Mouse (Mus musculus) G1E (cell line): ENCODE measurements around the gene Nfkb2. TPM values are rescaled to one million over a fixed set of nuclear protein-coding genes. Genes with fewer than 3 reads are reported as not detected.
A peak's percentile ranks its signal among the peaks of the same experiment; 100 is the strongest.

Source experiments
- ATAC-seq: 2 replicates; pipeline ENCODE4 v1.8.0; 2016; ENCODE audit warnings: mild to moderate bottlenecking; ENCODE audit not compliant: insufficient number of reproducible peaks, poor library complexity, low FRiP score, severe bottlenecking; ENCODE audit errors: extremely low read depth
- DNase-seq: peaks from one replicate; pipeline ENCODE4 v3.0.0; 2012; ENCODE audit warnings: low spot score
- H3K27me3 ChIP-seq: 2 replicates; pipeline ENCODE4 v1.6.1; 2012; ENCODE audit warnings: mild to moderate bottlenecking, low read length, inconsistent platforms; ENCODE audit not compliant: insufficient read depth
- H3K36me3 ChIP-seq: replicated peaks from 2 replicates; pipeline ENCODE3; 2012; ENCODE audit warnings: mild to moderate bottlenecking, inconsistent platforms
- H3K4me1 ChIP-seq: 2 replicates; pipeline ENCODE4 v1.6.1; 2012; ENCODE audit warnings: low read depth, low read length, inconsistent platforms, mixed read lengths; ENCODE audit not compliant: insufficient read depth
- H3K4me3 ChIP-seq: 2 replicates; pipeline ENCODE4 v1.5.1; 2012; ENCODE audit warnings: low read depth, mild to moderate bottlenecking, inconsistent platforms, low read length, moderate library complexity, mixed read lengths
- H3K9me3 ChIP-seq: replicated peaks from 2 replicates; pipeline ENCODE4 v1.6.1; 2012; ENCODE audit warnings: inconsistent platforms
- CTCF ChIP-seq: IDR thresholded peaks from 2 replicates; pipeline ENCODE4 v1.5.1; 2012; ENCODE audit warnings: low read depth, low read length, inconsistent platforms, mixed read lengths
- GATA1 ChIP-seq: IDR thresholded peaks from 2 replicates; pipeline ENCODE4 v1.6.1; 2012; ENCODE audit warnings: borderline replicate concordance, low read length, inconsistent platforms, mixed read lengths
- GATA2 ChIP-seq: IDR thresholded peaks from 2 replicates; pipeline ENCODE4 v1.6.1; 2012; ENCODE audit warnings: low read depth, low read length, inconsistent platforms, borderline replicate concordance
- POLR2AphosphoS5 ChIP-seq: IDR thresholded peaks from 2 replicates; pipeline ENCODE4 v1.6.1; 2012; ENCODE audit warnings: low read depth, low read length, inconsistent platforms; ENCODE audit not compliant: insufficient replicate concordance
- TAL1 ChIP-seq: conservative IDR thresholded peaks from 2 replicates; pipeline ENCODE4 v1.6.1; 2012; ENCODE audit warnings: low read depth, low read length, inconsistent platforms, mixed read lengths
- polyA plus RNA-seq: library from polyadenylated mRNA; stranded (reverse); fragments of >175 nt; gene quantifications from 2 replicates; pipeline ENCODE4 v1.2.3, GENCODE M21; 2012
- total RNA-seq, 2 experiments: library from RNA; stranded (forward) in 1 of 2; stranded (reverse) in 1 of 2; fragments of 200-1000 nt in 1 of 2; fragments of >200 nt in 1 of 2; fragmentation: Nextera tagmentation in 1 of 2; gene quantifications; 2 replicates each; pipeline ENCODE4 v1.2.3; 2014 to 2017

Nfkb2 gene
- total and polyA plus RNA-seq, 3 experiments = 9.7 to 40.8 (median 11.3) TPM

- ATAC-seq = no peak
- TF ChIP-seq CTCF (no peak), GATA2 (no peak), POLR2AphosphoS5 (no peak), GATA1 (no peak), TAL1 (no peak)
- peaks cover 2% of the 10 kb centered on the region for H3K36me3 ChIP-seq
- peaks cover 5% of the 10 kb centered on the region; the same call in 1 of the 2 replicates for H3K9me3 ChIP-seq
- peaks cover 23% of the 10 kb centered on the region for H3K4me1 ChIP-seq
- DNase-seq = no peak
- peaks cover 47% of the 10 kb centered on the region for H3K27me3 ChIP-seq
- no peak overlapping the region for H3K4me3 ChIP-seq
These were observed 45.4 kb downstream of the Nfkb2 start for GRCm38 (mm10) chr19:46349550-46349949.

GRCm38 (mm10) chr19:46350168-46350932 lies 46.2 kb downstream of the Nfkb2 start, which contains the start of gene 2310034G01Rik:
Gene 2310034G01Rik (minus strand): TSS chr19:46350302.
- Histone ChIP-seq H3K4me1 (peaks cover 16% of the 10 kb centered on the region), H3K9me3 (peaks cover 5% of the 10 kb centered on the region; the same call in 1 of the 2 replicates), H3K4me3 (no peak within 1 kb of the TSS), H3K27me3 (peaks cover 47% of the 10 kb centered on the region), H3K36me3 (peaks cover 2% of the 10 kb centered on the region)
- DNase-seq = no peak
- no peak for TF ChIP-seq GATA2
- no peak for TF ChIP-seq POLR2AphosphoS5
- no peak for TF ChIP-seq GATA1
- TF ChIP-seq CTCF = no peak
- TF ChIP-seq TAL1 = no peak
- ATAC-seq = no peak

- Histone ChIP-seq H3K27me3 (peaks cover 56% of the 10 kb centered on the region), H3K4me1 (peaks cover 17% of the 10 kb centered on the region), H3K9me3 (no peaks in the 10 kb centered on the region), H3K36me3 (no peaks in the 10 kb centered on the region), H3K4me3 (peak overlapping the region; percentile 46; the same call in 1 of the 2 replicates)
- ATAC-seq (no peak), DNase-seq (peak; percentile 17)
- no peak for TF ChIP-seq TAL1
- no peak for TF ChIP-seq POLR2AphosphoS5
- no peak for TF ChIP-seq GATA1
These were observed 52.6 kb downstream of the Nfkb2 start for GRCm38 (mm10) chr19:46356701-46357138.

- H3K9me3 ChIP-seq = no peaks in the 10 kb centered on the region
- H3K27me3 ChIP-seq = peaks cover 57% of the 10 kb centered on the region
- no peaks in the 10 kb centered on the region for H3K36me3 ChIP-seq
- no peak overlapping the region for H3K4me3 ChIP-seq
- peaks cover 17% of the 10 kb centered on the region for H3K4me1 ChIP-seq
- TF ChIP-seq POLR2AphosphoS5 = no peak
- no peak for TF ChIP-seq GATA1
- TF ChIP-seq TAL1 = no peak
- no peak for TF ChIP-seq CTCF
- no peak for TF ChIP-seq GATA2
- ATAC-seq (no peak), DNase-seq (no peak)
These were observed 53.5 kb downstream of the Nfkb2 start for GRCm38 (mm10) chr19:46357344-46358280.

- Histone ChIP-seq H3K9me3 (no peaks in the 10 kb centered on the region), H3K27me3 (peaks cover 54% of the 10 kb centered on the region), H3K4me1 (peaks cover 12% of the 10 kb centered on the region), H3K36me3 (no peaks in the 10 kb centered on the region), H3K4me3 (no peak overlapping the region)
- ATAC-seq (no peak), DNase-seq (no peak)
- TF ChIP-seq GATA1 = no peak
- no peak for TF ChIP-seq GATA2
- no peak for TF ChIP-seq TAL1
These were observed 54.3 kb downstream of the Nfkb2 start for GRCm38 (mm10) chr19:46358381-46358780.

Other genes with a start within 250 kb of the Nfkb2 start
- 116 and 130 TPM in 2 replicates for gene Nolc1, start 228.5 kb upstream of the Nfkb2 start, total RNA-seq (2014; fragmentation: Nextera tagmentation)
- gene Nolc1, start 228.5 kb upstream of the Nfkb2 start, total RNA-seq (2017) = 121 and 153 TPM in 2 replicates
- gene Nolc1, start 228.5 kb upstream of the Nfkb2 start, polyA plus RNA-seq = 145 and 147 TPM in 2 replicates
- gene Elovl3, start 172.4 kb upstream of the Nfkb2 start, total RNA-seq (2014; fragmentation: Nextera tagmentation) = not detected in 2 replicates
- 0.06 TPM in 1 of 2 replicates, not detected in the other for gene Elovl3, start 172.4 kb upstream of the Nfkb2 start, total RNA-seq (2017)
- gene Elovl3, start 172.4 kb upstream of the Nfkb2 start, polyA plus RNA-seq = not detected in 2 replicates
- not detected in 2 replicates for gene Pitx3, start 156.0 kb upstream of the Nfkb2 start, total RNA-seq (2014; fragmentation: Nextera tagmentation)
- not detected in 2 replicates for gene Pitx3, start 156.0 kb upstream of the Nfkb2 start, total RNA-seq (2017)
- not detected in 2 replicates for gene Pitx3, start 156.0 kb upstream of the Nfkb2 start, polyA plus RNA-seq
- gene Gbf1, start 151.8 kb upstream of the Nfkb2 start, total RNA-seq (2014; fragmentation: Nextera tagmentation) = 111 and 133 TPM in 2 replicates
- gene Gbf1, start 151.8 kb upstream of the Nfkb2 start, total RNA-seq (2017) = 25.7 and 33.4 TPM in 2 replicates
- 292 and 312 TPM in 2 replicates for gene Gbf1, start 151.8 kb upstream of the Nfkb2 start, polyA plus RNA-seq
- 1.6 TPM in 1 of 2 replicates, not detected in the other for gene Psd, start 22.8 kb downstream of the Nfkb2 start, total RNA-seq (2014; fragmentation: Nextera tagmentation)
- 0.23 and 1.1 TPM in 2 replicates for gene Psd, start 22.8 kb downstream of the Nfkb2 start, total RNA-seq (2017)
- 0.41 and 0.74 TPM in 2 replicates for gene Psd, start 22.8 kb downstream of the Nfkb2 start, polyA plus RNA-seq
- 2.0 and 2.2 TPM in 2 replicates for gene Fbxl15, start 23.9 kb downstream of the Nfkb2 start, total RNA-seq (2014; fragmentation: Nextera tagmentation)
- 2.5 and 3.8 TPM in 2 replicates for gene Fbxl15, start 23.9 kb downstream of the Nfkb2 start, total RNA-seq (2017)
- 15.2 and 16.5 TPM in 2 replicates for gene Fbxl15, start 23.9 kb downstream of the Nfkb2 start, polyA plus RNA-seq
- 39.2 and 73.6 TPM in 2 replicates for gene Cuedc2, start 34.4 kb downstream of the Nfkb2 start, total RNA-seq (2014; fragmentation: Nextera tagmentation)
- gene Cuedc2, start 34.4 kb downstream of the Nfkb2 start, total RNA-seq (2017) = 142 and 148 TPM in 2 replicates
- gene Cuedc2, start 34.4 kb downstream of the Nfkb2 start, polyA plus RNA-seq = 124 and 147 TPM in 2 replicates
- not detected in 2 replicates for gene Mfsd13a, start 36.8 kb downstream of the Nfkb2 start, total RNA-seq (2014; fragmentation: Nextera tagmentation)
- not detected in 2 replicates for gene Mfsd13a, start 36.8 kb downstream of the Nfkb2 start, total RNA-seq (2017)
- gene Mfsd13a, start 36.8 kb downstream of the Nfkb2 start, polyA plus RNA-seq = 0.08 and 0.20 TPM in 2 replicates
- not detected in 2 replicates for gene 2310034G01Rik, start 46.0 kb downstream of the Nfkb2 start, total RNA-seq (2014; fragmentation: Nextera tagmentation)
- not detected in 2 replicates for gene 2310034G01Rik, start 46.0 kb downstream of the Nfkb2 start, total RNA-seq (2017)
- gene 2310034G01Rik, start 46.0 kb downstream of the Nfkb2 start, polyA plus RNA-seq = not detected in 2 replicates
- gene Actr1a, start 91.4 kb downstream of the Nfkb2 start, total RNA-seq (2014; fragmentation: Nextera tagmentation) = 75.4 and 92.4 TPM in 2 replicates
- gene Actr1a, start 91.4 kb downstream of the Nfkb2 start, total RNA-seq (2017) = 84.5 and 85.6 TPM in 2 replicates
- gene Actr1a, start 91.4 kb downstream of the Nfkb2 start, polyA plus RNA-seq = 19.1 and 24.3 TPM in 2 replicates
- 25.7 and 30.1 TPM in 2 replicates for gene Sufu, start 92.6 kb downstream of the Nfkb2 start, total RNA-seq (2014; fragmentation: Nextera tagmentation)
- 5.0 and 5.1 TPM in 2 replicates for gene Sufu, start 92.6 kb downstream of the Nfkb2 start, total RNA-seq (2017)
- gene Sufu, start 92.6 kb downstream of the Nfkb2 start, polyA plus RNA-seq = 31.8 and 38.3 TPM in 2 replicates
- 22.7 and 29.9 TPM in 2 replicates for gene Trim8, start 197.4 kb downstream of the Nfkb2 start, total RNA-seq (2014; fragmentation: Nextera tagmentation)
- 20.3 and 25.3 TPM in 2 replicates for gene Trim8, start 197.4 kb downstream of the Nfkb2 start, total RNA-seq (2017)
- gene Trim8, start 197.4 kb downstream of the Nfkb2 start, polyA plus RNA-seq = 64.5 and 66.0 TPM in 2 replicates